Mouse (Mus musculus) embryonic facial prominence, embryonic 10.5 days (tissue): ENCODE results near the gene Atad5. TPM values are rescaled to one million over a fixed set of nuclear protein-coding genes. Genes with fewer than 3 reads are reported as not detected.
"Not testable (repeated sequence)": the region's sequence is repeated elsewhere in the genome, so short reads cannot be mapped to it uniquely, and the experiment has no call there.

Source experiments
- DNase-seq: peaks from one replicate; pipeline ENCODE4 v3.0.0-alpha.2; 2017; ENCODE audit warnings: low spot score
- H3K27ac ChIP-seq: fragments of 300-500 bp; sonication (generic); replicated peaks from 2 replicates; pipeline ENCODE4 v1.5.1; 2016; ENCODE audit warnings: mild to moderate bottlenecking
- H3K27me3 ChIP-seq: fragments of 300-500 bp; sonication (generic); replicated peaks from 2 replicates; pipeline ENCODE4 v1.6.1; 2016; ENCODE audit warnings: low read depth, mild to moderate bottlenecking; ENCODE audit not compliant: poor library complexity, severe bottlenecking
- H3K36me3 ChIP-seq: fragments of 300-500 bp; sonication (generic); replicated peaks from 2 replicates; pipeline ENCODE4 v1.6.1; 2016; ENCODE audit warnings: mild to moderate bottlenecking, moderate library complexity
- H3K4me1 ChIP-seq: fragments of 300-500 bp; sonication (generic); 2 replicates; pipeline ENCODE4 v1.6.1; 2016
- H3K4me3 ChIP-seq: fragments of 300-500 bp; sonication (generic); 2 replicates; pipeline ENCODE4 v1.5.1; 2016; ENCODE audit warnings: mild to moderate bottlenecking, moderate library complexity
- H3K9me3 ChIP-seq: fragments of 300-500 bp; sonication (generic); 2 replicates; pipeline ENCODE4 v1.6.1; 2016; ENCODE audit warnings: mild to moderate bottlenecking
- WGBS: fragments of 180-500 bp; shearing (Covaris S2); methylation state at CpG from one replicate; pipeline ENCODE4 v1.1.7; 2016; 5-methylcytosine and 5-hydroxymethylcytosine counted together
- polyA plus RNA-seq: library from polyadenylated mRNA; unstranded; fragments of >200 nt; fragmentation: Nextera tagmentation; extraction: Ambion mirVana; gene quantifications from 2 replicates; pipeline ENCODE4 v1.2.1, GENCODE M21; 2016

Gene Atad5
- 18.9 and 20.3 TPM in 2 replicates for polyA plus RNA-seq

GRCm38 (mm10) chr11:80088917-80089816 is at the start of gene Atad5:
Atad5 (plus strand) TSS chr11:80089400.
- peak; percentile 91 for DNase-seq

GRCm38 (mm10) chr11:80042615-80043418 is 46.4 kb upstream of the Atad5 start:
- Histone ChIP-seq H3K4me3 (no peak overlapping the region), H3K9me3 (no peaks in the 10 kb centered on the region), H3K27ac (no peak overlapping the region), H3K36me3 (peaks cover 30% of the 10 kb centered on the region), H3K4me1 (no peaks in the 10 kb centered on the region), H3K27me3 (no peaks in the 10 kb centered on the region)
- WGBS = 58% methylated on average over 10 of the region's 10 CpGs
- DNase-seq = peak; percentile 42

More at GRCm38 (mm10) chr11:80088917-80089816, at the start of gene Atad5:
- Histone ChIP-seq H3K36me3 (peaks cover 17% of the 10 kb centered on the region), H3K9me3 (no peaks in the 10 kb centered on the region), H3K27ac (peak within 1 kb of the TSS; percentile 94), H3K4me1 (peaks cover 14% of the 10 kb centered on the region), H3K4me3 (peak within 1 kb of the TSS; percentile 100), H3K27me3 (no peaks in the 10 kb centered on the region)
- 6% methylated on average over 57 of the region's 57 CpGs for WGBS

GRCm38 (mm10) chr11:80043419-80043817 is 45.8 kb upstream of the Atad5 start:
- Histone ChIP-seq H3K9me3 (no peaks in the 10 kb centered on the region), H3K36me3 (peaks cover 35% of the 10 kb centered on the region), H3K4me1 (no peaks in the 10 kb centered on the region), H3K27ac (no peak overlapping the region), H3K27me3 (no peaks in the 10 kb centered on the region), H3K4me3 (no peak overlapping the region)
- 86% methylated on average over 8 of the region's 8 CpGs for WGBS
- no peak for DNase-seq

- WGBS = 88% methylated on average over 7 of the region's 7 CpGs
- Histone ChIP-seq H3K9me3 (no peaks in the 10 kb centered on the region), H3K27me3 (no peaks in the 10 kb centered on the region), H3K36me3 (peaks cover 47% of the 10 kb centered on the region), H3K27ac (no peak overlapping the region), H3K4me1 (peaks cover 9% of the 10 kb centered on the region), H3K4me3 (no peak overlapping the region)
- DNase-seq = no peak
These were observed 42.3 kb upstream of the Atad5 start for GRCm38 (mm10) chr11:80046856-80047255.

- no peak for DNase-seq
- Histone ChIP-seq H3K27me3 (no peaks in the 10 kb centered on the region), H3K4me1 (peaks cover 9% of the 10 kb centered on the region), H3K9me3 (no peaks in the 10 kb centered on the region), H3K36me3 (peaks cover 62% of the 10 kb centered on the region), H3K4me3 (no peak overlapping the region), H3K27ac (no peak overlapping the region)
- WGBS = 50% methylated on average over 2 of the region's 2 CpGs
These were observed 39.1 kb upstream of the Atad5 start for GRCm38 (mm10) chr11:80050088-80050487.

GRCm38 (mm10) chr11:80052456-80052855 is 36.7 kb upstream of the Atad5 start:
- H3K4me1 ChIP-seq = peaks cover 9% of the 10 kb centered on the region
- H3K4me3 ChIP-seq = no peak overlapping the region
- no peaks in the 10 kb centered on the region for H3K9me3 ChIP-seq
- DNase-seq = no peak
- H3K27ac ChIP-seq = no peak overlapping the region
- no peaks in the 10 kb centered on the region for H3K27me3 ChIP-seq
- 73% methylated on average over 7 of the region's 7 CpGs for WGBS
- peaks cover 75% of the 10 kb centered on the region for H3K36me3 ChIP-seq

GRCm38 (mm10) chr11:80053171-80053570 is 36.0 kb upstream of the Atad5 start:
- H3K27me3 ChIP-seq = no peaks in the 10 kb centered on the region
- DNase-seq = no peak
- H3K4me1 ChIP-seq = peaks cover 9% of the 10 kb centered on the region
- H3K36me3 ChIP-seq = peaks cover 76% of the 10 kb centered on the region
- H3K4me3 ChIP-seq = no peak overlapping the region
- 87% methylated on average over 5 of the region's 5 CpGs for WGBS
- no peak overlapping the region for H3K27ac ChIP-seq
- no peaks in the 10 kb centered on the region for H3K9me3 ChIP-seq

GRCm38 (mm10) chr11:80054659-80055058 is 34.5 kb upstream of the Atad5 start:
- H3K9me3 ChIP-seq = no peaks in the 10 kb centered on the region
- 83% methylated on average over 4 of the region's 4 CpGs for WGBS
- no peak overlapping the region for H3K27ac ChIP-seq
- H3K27me3 ChIP-seq = no peaks in the 10 kb centered on the region
- H3K36me3 ChIP-seq = peaks cover 79% of the 10 kb centered on the region
- H3K4me3 ChIP-seq = no peak overlapping the region
- DNase-seq = no peak
- peaks cover 9% of the 10 kb centered on the region for H3K4me1 ChIP-seq

- H3K36me3 ChIP-seq = peaks cover 91% of the 10 kb centered on the region
- H3K9me3 ChIP-seq = no peaks in the 10 kb centered on the region
- DNase-seq = no peak
- H3K4me1 ChIP-seq = no peaks in the 10 kb centered on the region
- H3K27ac ChIP-seq = no peak overlapping the region
- 94% methylated on average over 9 of the region's 9 CpGs for WGBS
- H3K27me3 ChIP-seq = no peaks in the 10 kb centered on the region
- H3K4me3 ChIP-seq = no peak overlapping the region
These were observed 33.1 kb upstream of the Atad5 start for GRCm38 (mm10) chr11:80056141-80056540.

- 65% methylated on average over 4 of the region's 4 CpGs for WGBS
- peaks cover 76% of the 10 kb centered on the region for H3K36me3 ChIP-seq
These were observed 27.0 kb upstream of the Atad5 start for GRCm38 (mm10) chr11:80062159-80062558.

GRCm38 (mm10) chr11:80066373-80066772 is 22.8 kb upstream of the Atad5 start:
- H3K4me1 ChIP-seq, DNase-seq, H3K27me3 ChIP-seq, H3K27ac ChIP-seq, H3K9me3 ChIP-seq, H3K4me3 ChIP-seq: not testable (repeated sequence)
- WGBS = 84% methylated on average over 4 of the region's 4 CpGs
- peaks cover 39% of the 10 kb centered on the region for H3K36me3 ChIP-seq

More at GRCm38 (mm10) chr11:80062159-80062558, 27.0 kb upstream of the Atad5 start:
- H3K9me3 ChIP-seq = no peaks in the 10 kb centered on the region
- H3K4me1 ChIP-seq = no peaks in the 10 kb centered on the region
- no peak for DNase-seq
- no peak overlapping the region for H3K4me3 ChIP-seq
- H3K27ac ChIP-seq = no peak overlapping the region
- H3K27me3 ChIP-seq = no peaks in the 10 kb centered on the region

- H3K4me1 ChIP-seq = no peaks in the 10 kb centered on the region
- WGBS = 85% methylated on average over 5 of the region's 5 CpGs
- peaks cover 29% of the 10 kb centered on the region for H3K36me3 ChIP-seq
- H3K27me3 ChIP-seq = no peaks in the 10 kb centered on the region
- H3K27ac ChIP-seq = no peak overlapping the region
- no peak for DNase-seq
- no peak overlapping the region for H3K4me3 ChIP-seq
- no peaks in the 10 kb centered on the region for H3K9me3 ChIP-seq
These were observed 21.6 kb upstream of the Atad5 start for GRCm38 (mm10) chr11:80067558-80067957.
